Mouse (Mus musculus) brain, embryonic 14.5 days (tissue): ENCODE data around the gene Hgd.

Experiments used
- CTCF ChIP-seq: fragments of 200-500 bp; IDR thresholded peaks from 2 replicates; pipeline ENCODE4 v1.5.1; 2012; ENCODE audit warnings: inconsistent platforms, mild to moderate bottlenecking, moderate library complexity, borderline replicate concordance; ENCODE audit not compliant: insufficient read depth, insufficient read length; ENCODE audit errors: extremely low read depth
- POLR2A ChIP-seq: fragments of 200-500 bp; IDR thresholded peaks from 2 replicates; pipeline ENCODE4 v1.6.1; 2012; ENCODE audit warnings: mild to moderate bottlenecking, inconsistent platforms, borderline replicate concordance; ENCODE audit not compliant: poor library complexity, insufficient read depth, insufficient read length, severe bottlenecking; ENCODE audit errors: extremely low read depth

- no peak for TF ChIP-seq CTCF
- no peak for TF ChIP-seq POLR2A
These were observed 32.1 kb downstream of the Hgd start for GRCm38 (mm10) chr16:37612013-37612412.
